Mouse (Mus musculus) cortical plate, adult 2 months (tissue): Measurements from ENCODE around the gene Nol9.

Source experiments
- CTCF ChIP-seq: fragments of 200-500 bp; IDR thresholded peaks from 2 replicates; pipeline ENCODE4 v1.5.1; 2011; ENCODE audit warnings: mild to moderate bottlenecking, control low read depth, low read length; ENCODE audit not compliant: insufficient read depth; ENCODE audit errors: extremely low read depth
- POLR2A ChIP-seq: fragments of 200-500 bp; IDR thresholded peaks from 2 replicates; pipeline ENCODE4 v1.6.1; 2011; ENCODE audit warnings: mild to moderate bottlenecking, low read length, control low read depth; ENCODE audit not compliant: insufficient read depth; ENCODE audit errors: extremely low read depth

- TF ChIP-seq POLR2A (no peak), CTCF (no peak)
These were observed 39.0 kb downstream of the Nol9 start for GRCm38 (mm10) chr4:152078105-152078530.
